Mouse (Mus musculus) hematopoietic stem cell, adult 5-6 weeks (primary cell): ENCODE data around the gene Usp44. TPM values are rescaled to one million over a fixed set of nuclear protein-coding genes. Genes with fewer than 3 reads are reported as not detected.

Experiments used
- ATAC-seq, 2 experiments: fragments of 125-278 bp in 1 of 2; replicated peaks in 1 of 2; 2 replicates each; pipeline ENCODE4 v1.8.0; 2016 to 2017; ENCODE audit warnings: inconsistent platforms in 2 of 2, mild to moderate bottlenecking in 2 of 2, moderate number of reproducible peaks in 2 of 2, low read depth in 1 of 2, moderate TSS enrichment in 1 of 2; ENCODE audit not compliant: low FRiP score in 2 of 2, poor library complexity in 2 of 2, severe bottlenecking in 2 of 2, insufficient read depth in 1 of 2, low TSS enrichment in 1 of 2
- total RNA-seq: library from RNA; stranded (forward); fragments of 172-1452, 232-1000 nt; gene quantifications from 2 replicates; pipeline ENCODE4 v1.2.3, GENCODE M21; 2017

The Usp44 gene
- total RNA-seq, 1 experiment from 2014 or later, result 0.69 TPM

DNA sequence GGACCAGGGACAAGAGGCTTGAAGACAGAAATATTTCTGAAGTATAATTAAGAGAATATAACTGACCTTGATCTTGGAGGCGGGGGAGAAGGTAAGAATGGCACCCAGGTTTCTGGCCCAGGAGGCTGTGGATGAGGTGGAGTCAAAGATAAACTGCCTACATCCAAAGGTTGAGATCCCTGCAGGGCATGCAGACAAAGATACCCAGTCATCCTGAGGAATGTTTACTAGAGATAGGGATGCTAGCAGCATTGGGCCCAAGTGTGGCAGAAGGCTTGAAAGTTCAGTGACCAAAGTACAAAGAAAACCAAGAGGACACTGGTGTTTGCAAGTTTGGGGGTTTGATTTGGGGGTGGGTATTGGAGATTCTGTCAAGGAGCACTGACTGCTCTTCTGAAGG, 59.7 kb downstream of the Usp44 start:
- no peak for ATAC-seq

DNA sequence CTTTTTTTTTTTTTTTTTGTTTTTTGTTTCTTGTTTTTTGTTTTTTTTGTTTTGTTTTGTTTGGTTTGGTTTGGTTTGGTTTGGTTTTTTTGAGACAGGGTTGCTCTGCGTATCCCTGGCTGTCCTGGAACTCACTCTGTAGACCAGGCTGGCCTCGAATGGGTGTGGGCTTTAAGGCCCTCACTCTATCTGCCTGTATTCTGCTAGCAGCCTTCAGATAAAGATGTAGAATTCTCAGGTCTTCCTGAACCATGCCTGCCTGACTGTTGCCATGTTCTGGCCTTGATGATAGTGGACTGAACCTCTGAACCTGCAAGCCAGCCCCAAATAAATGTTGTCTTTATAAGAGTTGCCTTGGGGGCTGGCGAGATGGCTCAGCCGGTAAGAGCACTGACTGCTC, 61.2 kb downstream of the Usp44 start:
- no peak for ATAC-seq

DNA sequence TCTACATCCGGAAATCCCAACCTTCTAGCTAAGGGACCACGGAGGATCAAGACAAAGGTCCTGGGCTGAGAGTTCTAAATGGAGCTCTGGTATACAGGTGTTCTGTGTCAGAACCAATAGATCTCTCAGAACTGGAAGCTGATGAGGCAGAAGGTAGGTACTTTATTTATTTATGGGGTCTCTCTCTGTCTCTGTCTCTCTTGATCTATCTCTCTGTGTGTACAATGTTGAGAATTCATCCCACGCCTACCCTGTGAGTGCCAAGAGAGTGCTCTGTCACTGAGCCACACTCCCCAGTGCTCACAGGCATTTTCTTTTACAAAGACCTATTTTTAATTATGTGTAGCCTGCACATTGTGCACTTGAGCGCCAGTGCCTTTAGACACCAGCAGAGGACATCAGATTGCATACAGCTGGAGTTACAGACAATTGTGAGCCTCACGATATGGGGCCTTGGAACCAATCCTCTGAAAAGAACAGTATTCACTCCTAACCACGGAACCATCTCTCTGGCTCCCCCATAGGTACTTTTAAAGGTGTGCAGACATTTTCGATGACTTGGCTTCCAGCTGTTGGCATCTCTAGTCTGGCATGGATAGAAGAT, 65.8 kb downstream of the Usp44 start, which contains the start of gene Metap2:
TSS of gene Metap2 (minus strand) at position 51 of the 604 bp plus-strand sequence.
- no peak for ATAC-seq

- ATAC-seq, result no peak
Observed at GRCm38 (mm10) chr10:93899303-93899702, 67.9 kb downstream of the Usp44 start.

- no peak for ATAC-seq
Observed at GRCm38 (mm10) chr10:93899907-93900306, 68.6 kb downstream of the Usp44 start.

GRCm38 (mm10) chr10:93907376-93907775, 76.0 kb downstream of the Usp44 start:
- ATAC-seq, result no peak

Other genes starting within 250 kb of the Usp44 start
- 124 and 287 TPM in 2 replicates for gene Snrpf, start 241.8 kb upstream of the Usp44 start, total RNA-seq
- gene Ntn4, start 190.9 kb upstream of the Usp44 start, total RNA-seq, result 0.19 and 1.5 TPM in 2 replicates
- 227 and 285 TPM in 2 replicates for gene Metap2, start 65.5 kb downstream of the Usp44 start, total RNA-seq
- gene Vezt, start 204.3 kb downstream of the Usp44 start, total RNA-seq, result 7.4 and 17.1 TPM in 2 replicates
- 0.65 and 0.75 TPM in 2 replicates for gene Fgd6, start 204.4 kb downstream of the Usp44 start, total RNA-seq